Mouse (Mus musculus) colon, adult 2 months (tissue): ENCODE data around the gene Agmo. TPM values are rescaled to one million over a fixed set of nuclear protein-coding genes. Genes with fewer than 3 reads are reported as not detected.

ENCODE experiments used
- polyA plus RNA-seq: library from polyadenylated mRNA; depleted of rRNA; stranded (reverse); fragments of >200 nt; gene quantifications from 2 replicates; pipeline ENCODE4 v1.2.3, GENCODE M21; 2012; rRNA removed

The Agmo gene
- polyA plus RNA-seq: 0.85 and 0.93 TPM in 2 replicates

GRCm38 (mm10) chr12:37241566-37242021, at the start of gene Agmo:
Gene Agmo, plus strand, starts transcription at chr12:37241641.

Other genes starting within 250 kb of the Agmo start
- 0.72 and 1.3 TPM in 2 replicates for gene Meox2, start 133.1 kb upstream of the Agmo start, polyA plus RNA-seq